Mouse (Mus musculus): Measurements from ENCODE around the gene Nipa2.

DNA sequence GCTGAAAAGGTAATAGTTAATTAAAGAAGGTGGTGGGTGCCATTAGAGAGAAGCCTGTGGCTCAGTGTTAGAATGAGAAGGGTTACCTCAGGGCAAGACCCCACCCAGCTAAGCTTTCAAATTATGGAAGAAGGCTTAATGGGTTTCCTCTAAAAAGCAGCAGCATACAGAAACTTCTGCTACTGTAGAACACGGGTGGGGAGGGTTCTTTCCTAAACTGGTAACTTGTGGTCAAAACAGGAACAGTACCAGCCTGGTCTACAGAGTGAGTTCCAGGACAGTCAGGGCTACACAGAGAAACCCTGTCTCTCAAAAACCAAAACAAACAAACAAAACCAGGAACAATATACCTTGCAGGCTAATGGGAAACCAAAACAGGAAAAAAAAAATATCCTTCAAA is 7.1 kb upstream of the Nipa2 start:
- TF ChIP-seq CTCF (conservative IDR thresholded peaks at IDR 0.05; ENCODE audit: low read length) (no peak), POU5F1 (IDR thresholded peaks at IDR 0.05; ENCODE audit: borderline replicate concordance, low read length) (no peak), NANOG (IDR thresholded peaks at IDR 0.05; ENCODE audit: borderline replicate concordance, low read length) (no peak)
